Mouse (Mus musculus) limb, embryonic 10.5 days (tissue): ENCODE results near the gene Foxn1. TPM values are rescaled to one million over a fixed set of nuclear protein-coding genes. Genes with fewer than 3 reads are reported as not detected.

ENCODE experiments used
- DNase-seq: peaks from one replicate; pipeline ENCODE4 v3.0.0-alpha.2; 2017; ENCODE audit warnings: low spot score
- H3K27ac ChIP-seq: fragments of 300-500 bp; sonication (generic); 2 replicates; pipeline ENCODE4 v1.5.1; 2016; ENCODE audit warnings: mild to moderate bottlenecking
- H3K27me3 ChIP-seq: fragments of 300-500 bp; sonication (generic); 2 replicates; pipeline ENCODE4 v1.6.1; 2016; ENCODE audit warnings: low read depth, mild to moderate bottlenecking; ENCODE audit not compliant: poor library complexity, severe bottlenecking
- H3K36me3 ChIP-seq: fragments of 300-500 bp; sonication (generic); 2 replicates; pipeline ENCODE4 v1.6.1; 2016; ENCODE audit warnings: mild to moderate bottlenecking, moderate library complexity
- H3K4me1 ChIP-seq: fragments of 300-500 bp; sonication (generic); 2 replicates; pipeline ENCODE4 v1.6.1; 2016
- H3K4me3 ChIP-seq: fragments of 300-500 bp; sonication (generic); 2 replicates; pipeline ENCODE4 v1.5.1; 2016; ENCODE audit warnings: mild to moderate bottlenecking, moderate library complexity
- H3K9me3 ChIP-seq: fragments of 300-500 bp; sonication (generic); replicated peaks from 2 replicates; pipeline ENCODE4 v1.6.1; 2016; ENCODE audit warnings: mild to moderate bottlenecking
- WGBS: fragments of 180-500 bp; shearing (Covaris S2); methylation state at CpG from one replicate; pipeline ENCODE4 v1.1.7; 2016; 5-methylcytosine and 5-hydroxymethylcytosine counted together
- polyA plus RNA-seq: library from polyadenylated mRNA; unstranded; fragments of >200 nt; fragmentation: Nextera tagmentation; extraction: Ambion mirVana; gene quantifications from 2 replicates; pipeline ENCODE4 v1.2.1, GENCODE M21; 2016

Foxn1 gene
- polyA plus RNA-seq, 1 experiment from 2014 or later = not detected

DNA sequence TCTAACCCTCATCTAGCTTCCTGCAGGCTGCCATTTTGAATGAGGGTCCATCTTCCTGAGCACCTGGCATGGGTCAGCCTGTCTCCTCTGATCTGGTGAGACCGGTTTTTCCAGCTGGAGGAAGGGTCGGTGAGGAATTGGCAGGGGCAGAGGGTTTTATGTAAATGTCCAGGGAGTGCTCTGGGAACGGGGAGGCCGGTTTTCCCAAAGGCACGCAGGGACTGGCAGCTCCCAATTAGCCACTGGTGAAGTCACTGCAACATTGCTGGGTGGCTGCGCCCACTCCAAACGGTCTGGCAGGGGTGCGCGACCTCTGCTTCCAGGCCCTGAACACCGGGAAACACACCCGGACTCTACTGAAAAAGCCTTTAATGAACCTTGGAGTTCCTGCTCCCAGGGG, 10.6 kb upstream of the Foxn1 start:
- Histone ChIP-seq H3K9me3 (no peaks in the 10 kb centered on the region), H3K4me3 (peak overlapping the region; percentile 42), H3K27me3 (peaks cover 9% of the 10 kb centered on the region; the same call in 1 of the 2 replicates), H3K36me3 (no peaks in the 10 kb centered on the region), H3K27ac (peak overlapping the region; percentile 77), H3K4me1 (peaks cover 16% of the 10 kb centered on the region)
- DNase-seq = no peak
- WGBS = 29% methylated on average over 11 of the region's 11 CpGs

DNA sequence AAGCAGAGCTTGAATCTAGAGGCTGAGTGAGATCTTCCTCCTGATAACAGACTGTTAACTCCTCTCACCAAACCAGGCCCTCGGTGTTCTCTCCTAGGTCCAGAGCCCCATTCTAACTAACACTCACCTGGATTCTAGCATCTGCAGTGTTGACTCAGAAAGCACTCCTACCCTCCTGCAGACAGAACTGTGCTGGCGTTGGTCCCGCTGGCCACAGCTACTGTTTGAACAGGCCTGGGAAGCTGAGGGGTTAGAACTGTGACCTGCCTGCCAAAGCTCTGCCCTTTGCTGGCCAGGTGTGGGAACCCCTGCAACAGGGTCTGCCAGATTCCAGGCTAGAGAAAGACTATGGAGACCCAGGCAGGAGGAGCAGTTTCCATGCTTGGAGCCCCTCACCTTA, 6.4 kb upstream of the Foxn1 start:
- H3K27me3 ChIP-seq = peaks cover 5% of the 10 kb centered on the region; the same call in 1 of the 2 replicates
- WGBS = 74% methylated on average over 3 of the region's 3 CpGs
- no peaks in the 10 kb centered on the region for H3K36me3 ChIP-seq
- H3K4me1 ChIP-seq = peaks cover 11% of the 10 kb centered on the region
- no peaks in the 10 kb centered on the region for H3K9me3 ChIP-seq
- no peak for DNase-seq
- no peak overlapping the region for H3K4me3 ChIP-seq
- H3K27ac ChIP-seq = no peak overlapping the region

DNA sequence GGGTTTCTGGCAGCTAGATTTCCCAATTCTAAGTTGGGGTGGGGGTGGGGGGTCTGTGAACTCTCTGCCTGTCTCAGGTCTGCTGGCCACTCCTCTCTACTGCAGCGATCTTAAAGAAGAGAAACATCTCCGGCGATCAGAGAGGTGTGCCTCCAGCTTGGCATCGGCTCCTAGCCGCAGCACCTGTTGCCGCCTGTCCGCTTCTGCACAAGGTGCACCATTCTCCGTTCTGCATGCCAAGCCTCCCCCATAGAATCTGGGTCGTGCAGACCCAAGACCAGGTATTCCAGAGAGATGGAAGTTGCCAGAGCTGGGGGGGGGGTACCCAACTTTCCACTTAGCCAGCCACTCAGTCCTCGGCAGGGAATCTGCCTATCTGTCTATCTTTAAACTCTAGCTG, 582 bp downstream of the Foxn1 start:
- 0 out of 2 replicates have a peak, but pooled peaks cover 3% of the 10 kb centered on the region for H3K27me3 ChIP-seq
- DNase-seq = no peak
- H3K9me3 ChIP-seq = no peaks in the 10 kb centered on the region
- peaks cover 13% of the 10 kb centered on the region for H3K4me1 ChIP-seq
- WGBS = 90% methylated on average over 10 of the region's 10 CpGs
- H3K36me3 ChIP-seq = no peaks in the 10 kb centered on the region
- no peak overlapping the region for H3K4me3 ChIP-seq
- no peak overlapping the region for H3K27ac ChIP-seq

- no peak for DNase-seq
- WGBS = 40% methylated on average over 5 of the region's 5 CpGs
- no peaks in the 10 kb centered on the region for H3K9me3 ChIP-seq
- peaks cover 18% of the 10 kb centered on the region for H3K4me1 ChIP-seq
- H3K27me3 ChIP-seq = 0 out of 2 replicates have a peak, but pooled peaks cover 3% of the 10 kb centered on the region
- H3K36me3 ChIP-seq = no peaks in the 10 kb centered on the region
- H3K27ac ChIP-seq = no peak overlapping the region
- no peak overlapping the region for H3K4me3 ChIP-seq
These were observed 3.7 kb downstream of the Foxn1 start for GRCm38 (mm10) chr11:78382701-78383100.

- Histone ChIP-seq H3K4me3 (no peak overlapping the region), H3K27me3 (0 out of 2 replicates have a peak, but pooled peaks cover 3% of the 10 kb centered on the region), H3K27ac (no peak overlapping the region), H3K36me3 (no peaks in the 10 kb centered on the region), H3K9me3 (no peaks in the 10 kb centered on the region), H3K4me1 (peaks cover 22% of the 10 kb centered on the region)
- DNase-seq = no peak
- 78% methylated on average over 7 of the region's 7 CpGs for WGBS
These were observed 4.1 kb downstream of the Foxn1 start for GRCm38 (mm10) chr11:78382286-78382685.

DNA sequence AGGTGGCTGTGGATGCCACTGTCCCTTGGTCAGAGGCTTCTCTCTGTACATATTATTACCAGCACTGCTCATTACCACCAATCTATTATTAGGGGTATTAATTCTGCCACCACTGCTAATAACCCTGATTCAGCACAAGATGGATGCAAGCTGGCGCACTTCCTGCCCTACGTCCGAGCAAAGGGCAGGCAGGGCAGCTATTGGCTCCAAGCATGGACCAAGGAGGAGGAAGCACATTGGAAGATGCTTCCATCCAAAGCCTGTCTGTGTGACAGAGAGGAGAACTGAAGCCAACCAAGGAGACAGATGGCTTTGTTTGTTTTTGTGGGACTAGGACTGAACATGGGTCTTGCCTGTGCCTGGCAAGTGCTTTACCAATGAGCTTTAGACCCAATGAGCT, 5.4 kb downstream of the Foxn1 start:
- Histone ChIP-seq H3K4me1 (peaks cover 26% of the 10 kb centered on the region), H3K27ac (no peak overlapping the region), H3K36me3 (no peaks in the 10 kb centered on the region), H3K4me3 (no peak overlapping the region), H3K9me3 (no peaks in the 10 kb centered on the region), H3K27me3 (0 out of 2 replicates have a peak, but pooled peaks cover 3% of the 10 kb centered on the region)
- 87% methylated on average over 3 of the region's 3 CpGs for WGBS
- no peak for DNase-seq

DNA sequence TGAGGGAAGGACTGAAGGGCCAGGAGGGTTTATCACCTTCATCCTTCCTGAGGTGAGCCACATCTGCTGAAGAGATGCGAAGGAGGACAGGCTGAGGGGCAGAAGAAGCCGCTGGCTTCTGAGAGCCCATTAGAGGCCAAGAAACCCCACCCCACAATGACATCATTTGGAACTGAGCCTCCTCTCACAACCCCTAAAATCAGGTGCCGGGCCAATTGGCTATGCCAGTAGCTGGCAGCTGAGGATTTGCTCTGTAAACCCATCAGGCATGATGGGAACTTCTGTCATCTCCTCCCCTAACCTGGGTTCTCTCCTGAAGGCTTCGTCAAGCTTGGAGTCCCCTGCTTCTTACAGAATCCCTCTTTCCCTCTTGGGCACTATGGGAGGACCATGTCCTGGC, 6.0 kb downstream of the Foxn1 start:
- DNase-seq = no peak
- H3K4me1 ChIP-seq = peaks cover 31% of the 10 kb centered on the region
- H3K4me3 ChIP-seq = no peak overlapping the region
- H3K27me3 ChIP-seq = 0 out of 2 replicates have a peak, but pooled peaks cover 3% of the 10 kb centered on the region
- no peaks in the 10 kb centered on the region for H3K36me3 ChIP-seq
- no peaks in the 10 kb centered on the region for H3K9me3 ChIP-seq
- 73% methylated on average over 4 of the region's 4 CpGs for WGBS
- no peak overlapping the region for H3K27ac ChIP-seq

GRCm38 (mm10) chr11:78377549-78378159, 8.7 kb downstream of the Foxn1 start:
- peak; percentile 55 for DNase-seq
- Histone ChIP-seq H3K4me3 (no peak overlapping the region), H3K27me3 (no peaks in the 10 kb centered on the region), H3K9me3 (no peaks in the 10 kb centered on the region), H3K36me3 (no peaks in the 10 kb centered on the region), H3K27ac (no peak overlapping the region), H3K4me1 (peaks cover 42% of the 10 kb centered on the region)
- WGBS = 24% methylated on average over 12 of the region's 12 CpGs

DNA sequence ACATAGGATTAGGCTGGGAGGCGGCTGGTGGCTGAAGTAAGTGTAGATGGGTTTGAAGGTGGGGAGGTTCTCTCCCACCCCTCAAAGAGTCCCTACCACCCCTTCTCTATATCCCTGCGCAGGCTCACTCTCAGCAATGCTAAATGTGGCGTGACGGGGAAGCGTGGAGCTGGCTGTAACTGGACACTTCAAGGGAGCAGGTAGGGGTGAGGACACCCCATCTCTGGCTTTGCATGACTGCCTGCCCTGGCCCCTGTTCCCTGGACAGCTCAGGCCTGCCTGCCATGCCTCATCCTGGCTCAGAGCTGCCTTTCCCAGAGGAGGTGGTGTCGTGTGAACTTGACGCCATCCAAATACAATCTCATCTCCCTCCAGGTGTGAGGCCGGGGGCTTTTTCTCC, 12.2 kb downstream of the Foxn1 start:
- H3K27ac ChIP-seq = peak overlapping the region; percentile 59; the same call in 1 of the 2 replicates
- H3K27me3 ChIP-seq = no peaks in the 10 kb centered on the region
- no peak overlapping the region for H3K4me3 ChIP-seq
- no peaks in the 10 kb centered on the region for H3K36me3 ChIP-seq
- peaks cover 49% of the 10 kb centered on the region for H3K4me1 ChIP-seq
- no peaks in the 10 kb centered on the region for H3K9me3 ChIP-seq
- no peak for DNase-seq
- WGBS = 63% methylated on average over 8 of the region's 8 CpGs

GRCm38 (mm10) chr11:78372610-78373009, 13.7 kb downstream of the Foxn1 start:
- Histone ChIP-seq H3K9me3 (no peaks in the 10 kb centered on the region), H3K4me1 (peaks cover 43% of the 10 kb centered on the region), H3K27ac (peak overlapping the region; percentile 26; the same call in 1 of the 2 replicates), H3K27me3 (no peaks in the 10 kb centered on the region), H3K36me3 (no peaks in the 10 kb centered on the region), H3K4me3 (no peak overlapping the region)
- 68% methylated on average over 7 of the region's 7 CpGs for whole genome bisulfite sequencing
- DNase-seq = no peak

DNA sequence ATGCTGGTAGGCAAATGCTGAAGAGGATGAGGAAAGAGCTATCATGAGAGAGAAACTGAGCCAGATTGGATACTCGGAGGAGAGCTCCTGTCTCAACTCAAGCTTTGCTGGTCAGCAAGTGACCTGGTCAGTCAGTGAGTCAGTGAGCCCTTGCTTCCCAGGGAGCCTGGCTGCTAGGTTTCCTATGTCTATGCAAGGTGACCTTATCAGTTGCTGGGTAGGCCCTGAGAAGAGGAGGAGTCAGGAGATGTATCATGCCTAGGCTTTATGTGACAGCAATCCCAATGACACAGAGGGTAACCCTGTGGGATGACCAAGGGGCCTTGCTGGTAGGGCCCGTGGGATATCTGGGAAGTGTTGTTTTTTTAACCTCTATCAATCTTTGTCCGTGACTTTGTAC, 14.2 kb downstream of the Foxn1 start:
- no peak overlapping the region for H3K27ac ChIP-seq
- no peaks in the 10 kb centered on the region for H3K27me3 ChIP-seq
- 75% methylated on average over 3 of the region's 3 CpGs for WGBS
- no peak for DNase-seq
- H3K9me3 ChIP-seq = no peaks in the 10 kb centered on the region
- no peak overlapping the region for H3K4me3 ChIP-seq
- no peaks in the 10 kb centered on the region for H3K36me3 ChIP-seq
- H3K4me1 ChIP-seq = peaks cover 41% of the 10 kb centered on the region

GRCm38 (mm10) chr11:78371711-78372110, 14.6 kb downstream of the Foxn1 start:
- WGBS = 87% methylated on average over 11 of the region's 11 CpGs
- Histone ChIP-seq H3K36me3 (no peaks in the 10 kb centered on the region), H3K9me3 (no peaks in the 10 kb centered on the region), H3K27ac (no peak overlapping the region), H3K27me3 (no peaks in the 10 kb centered on the region), H3K4me3 (no peak overlapping the region), H3K4me1 (peaks cover 38% of the 10 kb centered on the region)
- no peak for DNase-seq

DNA sequence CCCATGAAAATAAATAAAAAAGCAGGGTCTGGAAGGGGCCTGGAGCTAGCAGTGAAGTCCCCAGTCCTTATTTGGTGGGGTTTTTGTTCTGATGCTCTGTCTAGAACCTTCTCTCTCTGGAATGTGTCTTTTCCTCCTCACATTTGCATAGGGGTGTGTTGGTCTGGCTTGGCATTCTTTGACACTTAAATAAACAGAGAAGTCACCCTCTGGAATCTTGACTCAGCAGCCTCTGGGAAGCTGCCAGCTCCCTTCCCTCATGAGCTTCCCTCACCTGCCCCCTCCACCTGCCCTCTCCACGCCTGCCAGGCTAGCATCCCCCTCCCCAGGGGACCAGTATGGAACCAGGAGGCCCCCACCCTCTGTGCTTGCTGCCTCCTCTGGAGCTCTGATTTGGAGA, 16.0 kb downstream of the Foxn1 start:
- 50% methylated on average over 1 of the region's 1 CpGs for WGBS

More for the DNA sequence above, 16.0 kb downstream of the Foxn1 start:
- Histone ChIP-seq H3K4me3 (no peak overlapping the region), H3K27me3 (no peaks in the 10 kb centered on the region), H3K4me1 (peaks cover 32% of the 10 kb centered on the region), H3K9me3 (no peaks in the 10 kb centered on the region), H3K36me3 (no peaks in the 10 kb centered on the region), H3K27ac (no peak overlapping the region)
- DNase-seq = no peak
